Mouse (Mus musculus): ENCODE results near the gene Shisa3.

GRCm38 (mm10) chr5:67659864-67660263 lies 52.2 kb downstream of the Shisa3 start:
- TF ChIP-seq CTCF (IDR thresholded peaks at IDR 0.05; ENCODE audit: low read depth), result no peak
- no peak for TF ChIP-seq EP300 (IDR thresholded peaks at IDR 0.05; ENCODE audit: low read depth)
